Mouse (Mus musculus) induced T-regulatory cell, adult 2 months (primary cell): ENCODE measurements at regions not wholly inside any gene's neighbourhood (a gene's known extent, or its start where the extent isn't known, plus 50 kb on each side); places are given as distances from the start of the nearest gene placed in this dataset.
"Not testable (repeated sequence)": the region's sequence is repeated elsewhere in the genome, so short reads cannot be mapped to it uniquely, and the experiment has no call there.

ENCODE experiments used
- DNase-seq: peaks from one replicate; pipeline ENCODE4 v3.0.0-alpha.2; 2012; ENCODE audit warnings: low read depth

DNA sequence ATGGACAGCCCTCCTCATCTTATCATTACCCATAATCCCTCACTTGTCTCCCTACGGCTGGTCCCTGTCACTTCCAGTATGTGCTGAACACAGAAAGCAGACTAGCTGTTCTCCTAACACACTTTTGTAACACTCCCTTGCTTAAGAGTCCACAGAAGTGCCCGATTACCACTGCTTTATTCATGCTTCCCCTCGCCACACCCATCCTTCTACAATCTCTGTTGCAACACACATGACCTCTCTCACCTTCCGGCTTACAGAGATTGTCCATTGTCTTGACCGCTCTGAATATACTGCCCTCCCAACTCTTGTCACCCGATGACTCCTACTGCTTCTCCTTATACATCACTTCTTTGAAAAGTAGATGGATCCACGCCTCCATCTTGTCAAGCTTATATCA lies 132.9 kb downstream of the Snx18 start:
- no peak for DNase-seq

DNA sequence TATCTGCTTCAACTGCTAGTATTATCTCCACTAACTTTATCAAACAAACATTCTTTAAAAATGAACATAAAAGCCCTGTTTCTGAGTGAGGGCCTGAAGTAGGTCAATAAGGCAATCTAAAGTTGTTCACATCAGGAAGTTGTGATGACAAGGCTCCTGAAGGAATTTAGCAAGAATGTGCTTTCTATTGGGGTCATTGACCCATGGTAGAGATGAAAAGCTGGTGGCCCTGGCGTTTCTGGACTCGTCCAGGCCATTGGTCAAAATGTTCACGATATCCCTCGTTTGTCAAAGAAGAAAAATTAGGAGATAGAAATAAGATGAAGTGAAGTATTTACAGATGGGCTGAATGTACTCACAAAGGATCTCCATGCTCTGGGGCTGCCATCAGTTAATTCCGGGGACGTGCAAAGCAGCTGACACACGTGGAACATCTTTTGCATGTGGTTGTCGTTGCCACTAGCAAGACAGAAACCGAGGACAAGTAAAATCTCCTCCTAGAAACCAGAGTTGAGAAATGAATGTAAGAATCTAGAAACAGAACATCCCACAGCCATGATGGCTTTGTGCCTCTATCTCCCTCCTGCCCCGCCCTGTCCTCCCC lies 134.1 kb downstream of the Snx18 start:
- no peak for DNase-seq

DNA sequence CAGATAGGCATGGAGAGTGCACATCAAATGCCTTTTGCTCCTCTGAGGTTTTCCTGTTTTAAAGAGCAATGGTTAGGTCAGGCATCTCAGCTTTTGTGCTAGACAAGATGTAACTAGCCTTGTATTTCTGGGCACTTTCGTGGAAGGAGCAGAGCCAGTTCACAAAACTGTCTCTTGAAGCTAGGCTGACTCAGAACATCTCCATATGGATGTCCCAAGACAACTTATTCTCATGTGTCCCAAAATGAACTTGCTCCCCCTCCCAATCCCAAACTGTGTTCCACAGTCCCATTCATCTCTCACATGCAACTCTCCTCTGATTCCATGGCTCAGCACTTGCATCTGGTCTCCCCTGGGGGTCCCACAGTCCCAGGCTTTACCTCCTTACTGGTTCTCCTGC lies 135.5 kb downstream of the Snx18 start:
- no peak for DNase-seq

DNA sequence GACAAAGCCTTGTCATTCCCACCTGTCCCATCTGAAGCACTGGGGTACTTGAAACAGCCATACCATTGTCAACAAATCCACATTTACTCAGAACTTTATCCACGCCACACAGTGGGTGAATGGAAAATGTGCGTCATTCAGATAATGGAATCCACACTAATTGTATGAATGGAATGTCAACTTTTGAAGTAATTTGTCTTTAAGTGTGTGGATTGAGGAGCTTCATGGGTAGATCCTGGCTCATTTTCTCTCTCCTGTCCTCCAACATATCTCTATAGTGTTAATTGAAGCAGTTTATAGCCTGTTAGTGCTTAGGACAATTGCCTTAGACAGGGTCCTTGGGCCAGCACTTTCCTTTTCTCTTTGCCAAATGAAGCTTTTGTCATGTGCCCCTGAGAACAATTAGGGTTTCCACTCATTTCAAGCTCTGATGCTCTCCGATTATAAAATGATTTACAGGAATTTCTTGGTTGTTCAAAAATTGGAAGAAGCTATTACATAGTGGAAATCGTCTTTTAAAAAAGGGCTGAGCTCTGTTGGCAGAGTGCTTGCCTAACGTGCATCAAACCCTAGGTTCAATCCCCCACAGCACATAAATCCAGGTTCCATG lies 140.4 kb downstream of the Snx18 start:
- DNase-seq: no peak

DNA sequence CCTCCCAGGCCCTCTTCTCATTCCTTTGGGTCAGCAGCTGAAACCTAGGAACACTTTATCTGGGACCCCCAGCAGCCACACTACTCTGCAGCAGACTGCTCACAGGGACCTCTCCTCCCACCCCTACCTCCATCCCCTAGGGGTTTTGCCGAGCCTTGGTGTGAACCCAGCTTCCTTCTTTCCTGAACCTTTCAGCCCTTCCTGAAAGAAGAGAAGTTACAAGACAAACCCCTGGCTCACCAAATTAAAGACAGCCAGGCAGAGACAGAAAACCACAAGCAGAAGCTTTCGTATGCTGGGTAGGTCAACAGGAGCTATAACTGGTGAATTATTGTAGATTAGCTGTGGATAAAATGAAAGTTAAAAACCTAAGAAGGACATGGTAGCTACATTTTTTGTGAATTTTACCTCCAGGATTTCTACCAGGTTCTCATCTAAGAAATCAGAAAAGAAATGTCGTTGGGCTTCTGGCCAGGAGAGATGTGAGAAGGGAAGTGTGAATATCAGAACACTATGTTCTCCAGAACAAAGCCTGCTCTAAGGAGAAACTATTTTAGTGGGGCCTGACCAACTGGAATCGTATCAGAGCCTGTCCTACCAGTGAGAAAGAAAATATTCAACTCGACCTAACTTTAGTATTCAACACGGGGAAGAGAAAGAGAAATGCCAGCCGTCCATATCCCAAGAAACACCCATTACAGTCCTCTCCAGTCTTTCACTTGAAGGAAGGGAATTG lies 147.4 kb downstream of the Snx18 start:
- DNase-seq: no peak

DNA sequence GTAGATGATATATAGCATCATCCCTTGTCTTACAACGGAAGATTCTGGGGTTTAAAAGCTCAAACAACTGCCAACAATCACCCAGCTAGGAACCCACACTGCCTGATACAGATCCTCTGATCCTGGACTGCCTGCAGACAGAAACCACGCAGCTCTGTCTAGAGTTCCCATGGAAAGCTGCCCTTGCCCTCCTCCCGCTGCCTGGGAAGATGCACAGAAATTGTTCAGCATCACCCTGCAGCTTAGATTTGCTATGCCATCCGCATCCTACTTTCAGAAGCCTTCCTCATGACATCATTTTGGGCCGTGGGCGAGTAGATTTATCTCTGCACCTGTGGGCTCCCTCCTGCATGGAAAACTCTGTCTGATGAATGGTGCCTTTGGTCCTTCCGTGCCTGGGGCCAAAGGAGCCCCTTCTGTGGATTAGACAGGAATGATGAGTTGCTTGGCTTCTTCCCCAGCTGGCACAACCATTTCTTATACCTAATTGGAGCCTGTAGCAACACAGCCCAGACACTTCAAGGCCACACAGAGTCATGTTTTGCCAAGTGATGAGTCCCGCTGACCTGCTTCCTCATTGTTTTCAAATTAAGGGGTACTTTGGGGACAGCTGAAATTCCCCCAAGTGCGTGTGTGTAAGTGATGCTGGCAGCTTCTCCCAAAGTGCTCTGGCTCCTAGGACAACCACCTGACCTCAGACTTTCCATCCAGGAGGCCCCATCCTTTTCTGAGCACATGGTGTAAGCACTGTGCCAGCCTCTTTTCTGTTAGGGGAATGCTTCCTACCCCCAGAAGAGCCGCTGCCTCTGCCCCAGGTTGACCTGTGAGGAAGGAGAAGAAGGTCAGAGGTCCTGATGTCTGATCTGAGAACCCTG lies 153.9 kb downstream of the Snx18 start:
- DNase-seq: no peak

DNA sequence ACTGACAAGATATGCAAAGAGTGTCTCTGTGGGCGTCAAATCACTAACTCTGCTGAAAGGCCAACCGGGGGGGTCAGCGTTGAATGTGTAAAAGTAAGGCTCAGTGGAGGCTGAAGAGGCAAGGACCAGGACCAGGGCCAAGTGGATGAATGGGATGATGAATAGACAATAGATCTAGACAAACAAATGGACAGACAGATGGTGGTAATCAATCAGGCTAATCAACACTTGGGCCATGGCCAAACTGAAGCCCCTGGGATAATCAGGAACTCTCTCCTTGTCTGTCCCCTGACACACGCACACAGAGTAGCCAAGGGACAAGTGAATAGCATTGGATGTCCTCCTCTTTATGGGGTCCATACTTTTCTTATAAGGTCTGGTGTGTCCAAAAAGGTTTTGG lies 154.9 kb downstream of the Snx18 start:
- no peak for DNase-seq

DNA sequence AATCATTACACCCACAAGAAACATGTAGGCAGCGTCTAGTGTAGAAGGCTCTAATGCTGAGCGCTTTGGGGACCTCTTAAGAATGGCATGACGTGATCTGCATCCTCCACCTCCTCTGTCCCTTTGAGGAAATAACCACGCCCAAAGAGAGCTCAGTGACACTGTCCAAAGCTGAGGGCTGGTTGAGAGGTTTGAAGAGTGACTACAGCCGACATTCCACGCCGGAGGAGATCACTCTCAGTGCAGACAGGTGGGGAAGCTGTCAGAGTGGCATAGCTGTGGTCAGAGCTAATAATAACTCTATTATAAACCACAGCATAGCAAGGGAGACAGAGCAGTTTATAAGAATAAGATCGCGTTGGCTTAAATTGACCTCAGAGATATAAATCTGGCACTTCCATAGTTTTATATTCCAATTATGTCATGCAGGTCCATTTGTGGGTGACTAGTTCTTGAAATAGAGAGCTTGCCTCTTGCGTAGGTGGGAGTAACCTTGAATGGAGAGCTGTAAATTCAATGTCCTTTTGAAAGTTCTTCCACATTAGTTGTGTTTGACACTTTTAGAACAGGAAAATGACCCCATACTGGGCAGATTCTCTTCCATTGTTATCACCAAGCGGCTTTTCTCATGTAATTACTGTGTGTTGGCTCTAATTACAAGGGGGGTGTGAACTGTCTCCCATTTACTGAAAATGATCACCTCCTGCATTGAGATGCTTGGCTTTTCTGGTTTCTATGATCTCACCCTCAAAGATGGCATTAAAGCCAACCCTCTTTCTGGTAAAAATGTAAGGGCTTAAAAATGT lies 161.7 kb downstream of the BC067074 start:
- DNase-seq: no peak

DNA sequence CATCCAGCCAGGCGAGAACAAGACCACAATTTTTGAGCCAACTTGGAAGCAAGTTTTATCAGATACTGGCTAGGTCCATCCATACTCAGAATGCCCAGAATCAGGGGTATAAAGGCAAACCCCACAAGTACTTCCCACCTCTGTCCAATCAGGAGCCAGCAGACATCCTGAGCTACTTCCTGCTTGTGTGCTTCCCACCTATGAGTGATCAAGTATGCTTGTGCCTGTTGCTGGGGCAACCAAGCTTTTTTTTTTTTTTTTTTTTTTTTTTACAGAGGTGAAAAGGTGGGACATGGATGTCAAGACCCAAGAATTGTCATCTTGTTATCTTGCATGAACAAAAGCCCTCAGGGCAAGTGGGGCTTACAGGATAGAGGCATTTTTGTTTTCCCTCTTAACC lies 155.4 kb downstream of the BC067074 start:
- DNase-seq: no peak

DNA sequence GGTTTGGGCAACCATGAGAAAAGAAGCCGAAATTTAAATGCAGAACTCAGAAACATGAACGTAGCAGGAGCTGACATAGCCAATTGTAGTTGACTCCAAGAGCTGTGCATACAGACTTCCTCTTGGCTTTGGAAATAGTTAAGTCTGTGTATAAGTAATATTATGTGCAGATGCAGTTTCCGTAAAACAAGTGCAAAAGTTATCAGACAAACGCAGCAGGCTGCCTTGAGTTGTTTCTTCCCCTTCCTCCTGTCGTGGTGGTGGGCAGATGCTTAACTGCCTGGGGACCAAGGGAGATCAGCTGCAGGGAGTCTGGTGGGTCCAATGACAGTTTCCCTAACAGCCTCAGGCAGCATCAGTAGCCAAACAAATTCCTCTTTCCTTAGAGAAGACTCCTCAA lies 153.3 kb downstream of the BC067074 start:
- DNase-seq: no peak

DNA sequence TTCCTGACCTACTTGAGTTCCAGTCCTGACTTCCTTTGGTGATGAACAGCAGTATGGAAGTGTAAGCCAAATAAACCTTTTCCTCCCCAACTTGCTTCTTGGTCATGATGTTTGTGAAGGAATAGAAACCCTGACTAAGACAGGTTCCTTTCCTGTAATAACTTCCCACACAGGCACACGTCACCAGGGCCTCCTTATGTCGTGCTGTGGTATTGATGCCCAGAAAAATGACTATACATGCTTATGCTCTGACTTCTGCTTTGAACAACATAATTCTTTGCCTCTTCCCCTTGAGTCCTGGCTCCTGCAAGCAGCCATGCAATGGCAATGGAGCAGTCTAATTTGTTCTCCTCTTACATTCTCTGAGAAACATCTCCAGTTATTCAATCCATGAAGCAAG lies 151.5 kb downstream of the BC067074 start:
- not testable (repeated sequence) for DNase-seq

DNA sequence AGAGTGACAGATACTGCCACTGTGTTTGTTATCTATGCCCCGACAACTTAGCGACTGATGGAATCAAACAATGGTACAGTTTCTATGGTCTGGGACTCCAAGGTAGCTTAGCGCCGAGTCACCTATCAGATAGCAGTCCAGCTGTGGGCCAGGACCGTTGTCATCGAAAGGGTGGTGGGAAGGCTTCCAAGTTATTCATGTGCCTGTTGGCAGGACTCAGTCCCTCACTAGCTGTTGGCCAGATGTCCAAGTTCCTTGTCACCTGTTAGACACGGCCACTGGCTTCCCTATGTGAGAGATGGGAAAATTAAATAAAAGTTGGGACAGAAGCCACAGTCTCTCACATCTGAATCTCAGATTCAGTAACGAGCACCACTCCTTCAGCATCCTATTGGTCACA lies 150.1 kb downstream of the BC067074 start:
- no peak for DNase-seq

DNA sequence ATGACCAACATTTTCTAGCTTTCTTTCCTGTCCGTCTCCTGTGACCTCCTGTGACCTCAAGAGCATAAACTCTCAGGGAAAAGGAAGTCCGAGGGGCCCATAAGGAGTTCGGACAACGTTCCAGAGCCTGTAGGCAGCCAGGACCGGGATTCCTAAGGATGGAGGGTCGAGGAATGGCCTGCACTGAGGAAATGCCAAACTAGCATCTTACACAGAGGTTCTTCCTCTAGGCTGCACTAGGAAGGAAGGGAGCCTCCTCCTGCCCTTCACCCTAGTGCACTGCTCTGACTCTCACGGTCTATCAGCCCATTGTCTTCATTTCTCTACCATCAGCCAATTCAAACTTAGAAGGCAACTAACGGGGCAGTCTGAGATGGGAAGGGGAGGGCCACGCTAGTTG lies 149.2 kb downstream of the BC067074 start:
- DNase-seq: no peak

DNA sequence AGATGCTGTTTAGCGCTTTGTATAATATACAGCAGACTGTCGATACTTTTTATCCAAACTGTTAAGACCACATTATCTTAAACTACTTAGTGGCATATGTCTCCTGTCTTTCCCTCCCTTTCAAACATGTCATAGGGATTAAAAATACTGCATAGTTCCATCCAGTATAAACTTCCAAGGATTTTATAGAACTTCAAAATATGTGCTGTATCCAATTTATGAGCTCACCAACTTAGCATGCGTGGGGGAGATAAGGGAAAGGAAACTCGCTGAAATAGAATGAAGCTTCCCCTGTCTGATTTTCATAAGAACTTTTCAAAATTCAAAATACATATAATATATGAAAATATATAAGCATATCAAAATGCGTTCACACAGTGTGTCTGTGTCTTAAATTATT lies 147.2 kb downstream of the BC067074 start:
- no peak for DNase-seq

DNA sequence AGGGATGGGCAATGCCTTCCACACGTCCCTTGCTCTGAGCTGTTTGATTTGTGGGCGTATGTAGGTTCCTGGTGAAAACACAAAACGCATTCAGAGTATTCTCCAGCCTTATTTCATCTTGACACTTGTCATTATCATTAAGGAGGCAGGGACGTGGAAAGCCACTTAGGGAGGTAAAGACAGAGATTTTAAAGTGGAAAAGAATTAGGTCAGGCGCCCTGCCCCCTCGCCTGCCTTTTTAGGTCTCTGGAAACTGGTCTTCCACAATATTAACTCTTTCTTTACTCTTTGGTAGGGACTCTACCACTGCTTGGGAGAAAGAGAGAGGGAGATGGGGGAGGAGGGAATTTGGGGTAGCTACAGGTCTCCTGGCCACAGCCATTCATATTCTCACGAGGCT lies 146.6 kb downstream of the BC067074 start:
- no peak for DNase-seq

DNA sequence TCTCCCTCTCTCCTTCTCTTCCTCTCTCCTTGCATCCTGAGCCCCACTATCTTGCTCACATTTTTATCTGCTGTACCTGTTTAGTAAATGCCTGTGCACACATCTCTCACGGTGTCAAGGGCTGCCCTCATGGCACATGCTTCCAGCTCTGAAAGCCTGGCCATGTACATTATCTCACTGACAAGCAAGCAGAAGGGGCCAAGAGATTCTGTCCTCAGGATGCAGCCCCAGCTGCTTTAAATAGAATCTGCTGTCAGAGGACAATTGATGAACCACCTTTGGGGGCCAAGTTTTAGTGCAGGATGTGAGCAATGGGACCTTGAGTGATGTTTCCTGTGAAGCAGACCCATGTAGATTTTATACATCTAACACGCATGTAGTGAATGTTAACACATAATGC lies 145.9 kb downstream of the BC067074 start:
- no peak for DNase-seq

DNA sequence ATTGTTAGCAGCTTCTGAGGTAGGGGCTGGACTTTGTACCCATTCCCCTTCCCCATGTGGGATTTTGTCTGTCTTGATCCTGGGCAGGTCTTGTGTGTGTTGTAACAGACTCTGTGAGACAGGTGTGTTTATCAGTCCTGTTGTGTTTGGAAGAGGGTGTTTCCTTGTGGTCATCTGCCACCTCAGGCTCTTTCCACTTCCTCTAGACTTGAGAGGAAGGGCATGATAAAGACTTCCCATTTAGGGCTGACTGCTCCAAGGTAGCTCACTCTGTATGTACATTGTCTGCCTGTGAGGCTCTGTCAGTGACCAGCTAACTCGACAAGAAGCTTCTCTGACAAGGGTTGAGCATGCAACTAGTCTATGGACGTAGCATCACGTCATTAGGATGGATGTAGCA lies 143.3 kb downstream of the BC067074 start:
- no peak for DNase-seq

DNA sequence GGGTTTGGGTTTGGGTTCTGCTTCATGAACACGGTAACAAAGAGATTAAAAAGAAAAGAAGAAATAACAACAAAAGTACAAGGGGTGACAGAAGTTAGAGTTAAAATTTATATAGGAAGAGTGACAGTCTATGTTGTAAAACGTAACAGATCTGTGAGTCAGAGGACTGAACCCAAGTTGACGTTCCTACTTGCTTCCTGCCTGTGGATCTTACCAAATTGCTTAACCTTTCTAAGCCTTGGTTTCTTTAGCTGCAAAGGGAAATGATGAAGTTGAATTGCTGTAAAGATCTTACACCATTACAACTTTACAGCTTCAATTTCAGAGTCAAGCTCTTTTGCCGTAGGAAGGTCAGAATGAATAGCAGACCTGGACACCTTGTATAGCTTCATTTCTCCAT lies 142.2 kb downstream of the BC067074 start:
- DNase-seq: no peak

DNA sequence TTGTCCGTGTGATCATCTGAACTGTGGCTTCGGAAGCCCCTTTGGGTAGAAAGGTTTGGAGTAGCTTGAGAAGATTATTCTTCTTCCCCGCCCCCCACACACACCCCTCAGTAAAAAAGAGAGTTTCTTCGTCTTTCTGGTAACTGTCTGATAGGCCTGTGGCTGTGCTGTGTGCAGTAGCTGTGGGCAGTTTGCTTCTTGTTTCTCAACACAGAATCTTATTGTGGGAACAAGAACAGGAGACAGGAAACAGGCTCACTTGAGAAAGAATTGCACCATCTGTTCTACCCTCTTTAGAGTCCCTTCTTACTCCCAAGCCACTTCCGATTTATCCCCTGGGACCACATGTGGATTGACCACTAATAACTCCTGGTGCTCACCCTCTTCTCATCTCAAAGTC lies 140.5 kb downstream of the BC067074 start:
- no peak for DNase-seq

DNA sequence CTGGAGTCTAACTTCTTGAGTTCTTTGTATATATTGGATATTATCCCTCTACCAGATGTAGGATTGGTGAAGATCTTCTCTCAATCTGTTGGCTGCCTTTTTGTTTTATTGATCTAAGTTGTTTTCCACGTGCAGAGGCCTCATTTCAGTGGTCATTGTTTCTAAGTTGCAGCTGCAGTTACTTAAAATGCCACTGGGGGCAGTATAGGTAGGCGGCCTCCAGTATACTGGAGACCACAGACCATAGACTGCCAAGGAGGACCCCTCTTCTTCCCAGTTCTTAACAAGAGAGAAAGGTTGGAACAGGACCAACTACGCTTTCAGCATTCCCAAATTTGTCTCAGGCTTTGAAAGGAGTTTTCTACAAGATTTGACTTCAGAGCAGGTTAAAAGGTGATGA lies 136.7 kb downstream of the BC067074 start:
- DNase-seq: peak; percentile 50
